Mouse (Mus musculus) cerebellum, adult 2 months (tissue): ENCODE measurements around the gene Spock1.

Source experiments
- CTCF ChIP-seq: fragments of 200-500 bp; IDR thresholded peaks from 2 replicates; pipeline ENCODE4 v1.5.1; 2011; ENCODE audit warnings: low read depth, mild to moderate bottlenecking, control low read depth, low read length, moderate library complexity, borderline replicate concordance; ENCODE audit not compliant: insufficient read depth
- POLR2A ChIP-seq: fragments of 200-500 bp; IDR thresholded peaks from 2 replicates; pipeline ENCODE4 v1.6.1; 2011; ENCODE audit warnings: low read length, control low read depth, borderline replicate concordance; ENCODE audit not compliant: insufficient read depth

GRCm38 (mm10) chr13:57782975-57783374, 125.2 kb downstream of the Spock1 start:
- TF ChIP-seq POLR2A: no peak
- TF ChIP-seq CTCF: no peak
